Mouse (Mus musculus) gastrocnemius, postnatal 4 days (tissue): ENCODE data around the gene Pkn1. TPM values are rescaled to one million over a fixed set of nuclear protein-coding genes. Genes with fewer than 3 reads are reported as not detected.

Experiments used
- DNase-seq, 2 experiments: peaks; one replicate each; pipeline ENCODE4 v3.0.0; 2021 to 2022; ENCODE audit warnings: low spot score in 2 of 2, mixed read lengths in 2 of 2
- long read RNA-seq, 2 experiments: library from polyadenylated mRNA; stranded (forward); transcript quantifications; one replicate each; pipeline ENCODE4 v2.0.0; 2021
- total RNA-seq, 2 experiments: library from RNA; stranded (reverse); gene quantifications; 2 replicates each; pipeline ENCODE4 v1.2.3; 2021

Gene Pkn1
- total RNA-seq = 10 to 100 TPM; 56.6 to 60.0 TPM
- long read RNA-seq, experiment 1, full-length matches to known transcripts = 34 of 56 reads
- long read RNA-seq, experiment 1, partial matches to known transcripts = 3 of 56 reads
- long read RNA-seq, experiment 1, other reads (novel, unspliced or antisense) = 19 of 56 reads
- long read RNA-seq, experiment 2, full-length matches to known transcripts = 59 of 99 reads
- long read RNA-seq, experiment 2, partial matches to known transcripts = 12 of 99 reads
- long read RNA-seq, experiment 2, other reads (novel, unspliced or antisense) = 28 of 99 reads

DNA sequence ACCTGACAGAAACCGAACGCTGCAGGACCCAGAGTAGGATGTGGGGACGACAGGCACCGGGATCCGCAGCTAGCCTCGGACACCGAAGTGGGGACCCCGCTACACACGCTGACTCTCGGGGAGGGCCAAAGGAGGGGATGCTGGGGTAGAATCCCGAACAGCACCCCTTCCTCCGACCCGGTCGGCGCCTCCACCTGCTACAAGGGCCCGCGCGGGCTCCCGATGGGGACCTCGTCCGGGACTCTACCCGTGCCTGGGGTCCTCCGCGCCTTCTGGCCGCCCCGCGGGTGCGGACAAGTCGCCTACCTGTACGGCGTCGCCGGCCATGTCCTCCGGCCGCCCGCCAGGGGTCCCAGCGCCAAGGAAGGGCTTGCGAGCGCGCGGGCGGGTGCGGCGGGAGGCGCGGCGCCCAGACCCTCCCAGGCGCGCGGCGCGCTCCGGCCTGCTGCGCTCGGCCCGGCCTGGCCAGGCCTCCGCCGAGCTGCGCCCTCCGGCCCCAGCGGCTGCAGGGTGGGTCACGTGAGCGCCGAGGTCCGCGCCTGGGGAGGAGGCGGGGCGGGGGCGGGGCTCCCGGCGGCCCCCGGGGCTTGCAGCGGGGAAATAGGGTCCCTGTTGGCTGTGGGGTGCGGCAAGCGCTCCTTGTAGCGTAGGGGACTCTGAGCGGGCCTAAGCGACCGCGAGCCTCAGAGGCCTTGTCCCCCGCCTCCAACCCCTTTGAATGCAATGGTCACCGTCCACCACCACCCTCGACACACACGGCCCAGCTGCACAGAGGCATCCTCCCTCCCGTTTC is at the start of gene Pkn1:
Gene Pkn1 (minus strand): TSS at position 519 of the 793 bp plus-strand sequence.
- DNase-seq = peak; percentile 70 to 83

DNA sequence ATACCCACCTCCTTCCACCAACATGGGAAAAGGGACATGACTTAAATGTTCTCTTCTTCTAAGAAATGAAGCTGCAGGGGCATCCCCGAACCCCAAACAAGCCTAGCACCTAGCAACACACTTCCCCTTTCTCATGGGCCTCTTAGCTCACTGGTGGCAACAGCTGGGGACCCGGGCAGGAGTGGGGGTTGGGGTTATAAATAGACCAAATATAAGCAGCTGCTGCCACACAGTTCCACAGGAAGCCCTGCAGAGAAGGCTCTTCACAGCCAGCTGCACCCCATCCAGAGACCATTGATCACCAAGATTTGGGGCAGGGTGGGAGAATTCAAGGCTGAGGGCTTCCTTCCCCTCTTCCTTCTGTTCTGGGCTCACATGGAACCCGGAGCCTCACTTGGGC is 49.7 kb upstream of the Pkn1 start:
- DNase-seq = peak in 1 of 2 experiments; percentile 46

DNA sequence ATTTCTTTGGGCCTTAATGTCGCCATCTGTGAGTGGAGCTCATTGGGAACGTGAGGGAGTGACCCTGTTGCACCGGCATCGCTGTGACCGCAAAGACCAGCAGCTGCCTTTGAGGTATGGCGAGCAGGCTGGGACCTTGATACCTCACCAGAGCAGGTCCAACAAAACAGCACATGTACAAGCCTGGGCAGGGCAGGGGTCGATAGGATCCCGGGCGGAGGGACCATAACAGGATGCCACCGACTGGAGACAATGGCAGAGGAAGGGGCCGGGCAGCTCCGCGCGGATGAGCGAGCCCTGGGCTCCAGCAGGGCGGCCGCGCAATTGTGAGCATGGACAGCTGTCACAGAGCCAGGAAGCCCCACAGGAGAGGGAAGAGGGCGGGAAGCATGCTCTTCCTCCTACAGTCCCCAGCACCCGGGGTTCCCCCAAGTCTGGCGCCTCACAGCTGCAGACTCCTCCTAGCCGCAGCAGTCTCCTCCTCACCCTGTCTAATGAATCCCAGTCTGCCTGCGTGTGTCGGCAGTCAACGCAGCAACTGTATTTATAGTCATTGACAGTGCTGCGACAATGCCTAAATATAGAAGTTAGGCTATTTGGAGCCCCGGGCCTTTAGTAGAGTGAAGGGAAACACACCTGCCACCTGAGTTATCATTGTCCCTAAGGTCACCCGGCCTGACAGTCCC is 48.8 kb upstream of the Pkn1 start:
- DNase-seq = peak in 1 of 2 experiments; percentile 70

DNA sequence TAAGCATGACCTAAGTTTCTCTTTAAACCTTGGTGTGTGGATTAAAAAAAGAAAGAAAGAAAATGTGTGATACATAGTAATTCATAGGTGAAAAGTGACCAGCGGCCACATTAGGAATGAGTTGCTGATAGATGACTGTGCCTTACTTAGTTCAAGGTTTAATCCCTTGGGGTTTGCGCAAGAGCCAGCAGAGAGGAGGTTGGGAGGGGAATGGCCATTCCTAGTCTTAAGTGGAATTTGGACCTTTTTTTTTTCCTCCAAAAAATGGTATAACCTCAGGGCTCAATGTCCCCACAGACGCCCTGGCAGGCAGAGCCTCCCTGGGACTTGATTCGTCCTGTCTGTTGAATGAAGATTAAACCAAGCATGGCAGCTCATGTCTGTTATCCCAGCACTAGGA is 45.1 kb upstream of the Pkn1 start:
- no peak for DNase-seq

DNA sequence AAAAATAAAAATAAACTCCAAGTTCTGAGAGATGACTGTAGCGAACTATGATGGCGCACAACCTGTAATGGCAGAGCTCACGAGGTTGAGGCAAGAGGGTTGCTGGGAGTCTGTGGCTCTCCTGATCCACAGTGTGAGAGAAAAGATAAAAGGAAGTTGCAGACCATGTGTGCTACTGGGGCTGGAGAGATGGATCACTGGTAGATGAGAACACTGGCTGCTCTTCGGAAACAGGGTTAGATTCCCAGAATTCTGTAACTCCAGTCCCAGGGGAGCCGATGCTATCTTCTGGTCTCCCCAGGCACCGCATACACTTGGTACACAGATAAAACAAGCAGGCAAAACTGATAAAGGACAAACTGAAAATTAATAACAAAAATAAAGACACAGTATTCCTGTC is 44.0 kb upstream of the Pkn1 start:
- no peak for DNase-seq

DNA sequence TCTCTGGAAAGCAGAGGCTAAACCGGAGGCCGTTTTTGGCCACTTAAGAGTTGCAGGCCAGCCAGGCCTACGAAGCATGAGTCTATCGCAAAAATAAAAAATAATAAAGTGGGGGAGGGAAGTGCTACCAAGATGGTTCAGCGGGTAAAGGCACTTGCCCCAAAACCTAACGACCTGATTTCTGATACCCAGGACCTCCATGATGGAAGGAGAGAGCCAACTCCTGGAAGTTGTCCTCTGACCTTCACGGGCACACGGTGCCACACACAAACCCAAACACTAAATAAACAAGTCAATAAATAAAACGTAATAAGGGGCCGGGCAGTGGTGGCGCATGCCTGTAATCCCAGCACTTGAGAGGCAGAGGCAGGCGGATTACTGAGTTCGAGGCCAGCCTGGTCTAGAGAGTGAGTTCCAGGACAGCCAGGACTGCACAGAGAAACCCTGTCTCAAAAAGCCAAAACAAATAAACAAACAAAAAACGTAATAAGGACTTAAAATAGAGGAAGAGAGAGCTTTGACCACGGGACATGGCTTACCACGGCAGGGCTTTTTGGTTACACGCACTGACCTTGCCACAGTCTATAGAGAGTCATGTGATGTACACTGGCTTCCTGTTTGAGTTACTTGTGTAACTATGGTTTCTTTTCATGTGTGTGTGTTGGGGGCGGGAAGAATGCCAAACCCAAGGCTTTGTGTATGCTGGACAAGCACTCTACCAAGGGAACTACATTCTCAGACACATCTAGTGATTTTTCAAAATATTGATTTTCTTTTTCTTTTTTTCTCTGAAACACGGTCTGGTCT is 43.1 kb upstream of the Pkn1 start:
- DNase-seq = no peak

DNA sequence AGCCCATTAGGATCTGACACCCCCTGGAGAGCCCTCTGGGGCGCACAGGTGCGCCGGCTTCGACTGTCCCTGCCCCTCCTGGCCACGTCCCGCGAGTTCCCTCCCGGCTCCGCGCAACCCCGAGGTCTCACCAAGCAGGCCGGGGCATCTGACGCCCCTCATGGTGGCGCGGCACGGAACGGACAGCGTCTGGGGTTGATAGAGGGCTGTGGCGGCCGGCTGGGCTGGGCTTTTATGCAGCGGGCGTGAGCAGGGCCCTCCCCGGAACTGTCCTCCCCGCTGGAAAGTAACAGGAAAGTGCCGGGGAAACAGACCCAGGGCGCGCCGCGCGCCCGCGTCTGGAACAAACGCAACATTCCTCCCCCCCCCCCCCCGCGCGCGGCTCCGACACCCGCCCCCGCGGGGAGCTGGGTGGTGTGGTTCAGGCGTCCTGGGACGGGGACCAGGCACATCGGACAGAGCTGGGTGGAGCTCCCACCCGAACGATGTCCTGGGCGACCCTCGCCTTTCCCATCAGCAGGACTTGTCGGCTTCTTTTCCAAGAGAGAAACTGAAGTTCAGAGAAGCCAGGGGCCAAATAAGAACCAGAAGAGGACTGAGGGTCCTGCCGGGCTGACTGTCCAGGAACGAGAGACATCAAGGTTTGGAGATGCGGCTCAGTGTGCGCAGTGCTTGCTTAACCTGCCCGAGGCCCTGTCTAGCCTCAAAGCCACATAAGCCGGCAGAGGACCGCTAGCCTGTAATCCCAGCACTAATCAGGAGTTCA is 42.2 kb upstream of the Pkn1 start, which contains the start of gene Adgre5:
Gene Adgre5 (minus strand): TSS at position 351 of the 766 bp plus-strand sequence.
- DNase-seq = peak; percentile 60 to 80

DNA sequence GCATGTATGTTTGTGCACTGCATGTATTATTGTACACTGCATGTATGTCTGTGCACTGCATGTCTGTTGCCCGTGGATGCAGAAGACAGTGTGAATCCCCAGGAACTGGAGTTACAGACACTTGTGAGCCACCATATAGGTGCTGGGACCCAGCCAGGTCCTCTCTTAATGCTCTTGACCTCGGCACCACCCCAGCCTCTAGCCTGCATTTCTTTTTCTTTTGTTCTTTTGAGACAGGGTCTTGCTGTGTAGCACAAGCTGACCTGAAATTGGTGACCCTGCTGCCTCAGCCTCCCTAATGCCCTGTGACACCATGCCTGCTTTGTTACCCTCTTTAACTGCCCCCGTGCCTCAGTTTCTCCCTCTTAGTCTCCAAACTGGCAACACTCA is 41.6 kb upstream of the Pkn1 start:
- DNase-seq = no peak

DNA sequence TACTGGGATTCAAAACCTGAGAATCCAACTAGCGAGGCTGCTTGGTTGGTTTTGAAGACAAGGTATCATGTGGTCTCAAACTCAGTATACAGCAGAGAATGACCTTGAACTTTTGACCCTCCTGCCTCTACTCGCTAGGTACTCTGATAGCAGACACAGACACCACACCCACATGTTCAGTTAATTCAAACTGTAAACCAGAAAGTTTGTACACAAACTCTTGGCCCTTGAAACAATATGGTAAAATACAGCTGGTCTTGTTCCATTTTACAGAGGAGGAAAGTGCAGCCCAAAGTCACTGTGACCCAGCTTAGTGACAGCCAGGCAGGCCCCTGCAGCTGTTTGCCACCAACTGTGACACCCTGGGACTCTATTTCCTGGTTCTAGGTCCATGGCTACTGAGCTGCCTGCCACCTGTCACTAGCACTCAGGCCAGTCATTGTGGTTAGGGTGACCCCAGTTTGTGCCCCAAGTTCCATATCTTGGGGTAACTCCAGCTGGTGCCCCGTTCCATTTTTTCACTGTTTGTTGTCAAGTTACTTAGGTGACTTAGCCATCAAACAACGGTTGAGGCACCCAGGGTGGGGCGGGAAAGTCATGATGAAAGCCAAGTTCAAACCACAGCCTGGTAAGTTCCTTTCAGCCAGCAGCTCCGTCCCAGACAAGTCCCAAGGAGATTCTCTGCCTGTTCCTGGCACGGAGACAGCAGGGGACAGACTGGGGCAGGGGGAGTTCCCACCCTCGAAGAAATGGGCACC is 40.9 kb upstream of the Pkn1 start:
- no peak for DNase-seq

DNA sequence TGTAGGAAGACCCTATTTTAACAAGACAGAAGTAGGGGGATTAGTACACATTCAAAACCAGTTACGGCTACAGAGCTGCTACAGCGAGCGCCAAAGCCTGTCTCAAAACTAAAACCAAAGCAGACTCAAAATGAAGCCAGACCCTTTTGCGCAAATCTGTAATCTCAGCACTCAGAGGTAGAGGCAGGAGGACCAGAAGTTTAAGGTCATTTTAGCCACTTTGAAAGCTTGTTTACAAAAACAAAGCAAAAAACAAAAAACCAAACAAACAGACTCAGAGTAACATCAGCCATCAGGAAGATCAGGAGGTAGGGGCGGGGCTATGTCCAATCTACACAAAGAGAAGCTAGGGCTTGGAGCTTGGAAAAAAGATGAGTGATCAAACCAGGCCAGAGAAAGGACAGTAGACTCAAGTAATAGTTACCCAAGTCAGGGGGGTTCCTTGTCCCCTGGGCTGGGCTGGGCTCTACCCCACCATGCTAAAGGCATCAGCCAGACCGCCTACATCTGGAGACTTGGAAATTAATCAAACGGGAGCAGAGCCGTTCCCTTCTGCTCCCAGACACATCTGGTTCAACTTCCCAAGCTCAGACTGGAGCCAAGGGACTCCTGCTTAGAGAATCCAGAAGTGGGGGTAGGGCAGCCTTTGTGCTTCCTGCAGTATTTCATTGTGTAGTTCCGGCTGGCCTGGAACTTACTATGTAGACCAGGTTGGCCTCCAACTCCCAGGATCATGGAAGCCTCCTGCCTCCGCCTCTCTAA is 40.2 kb upstream of the Pkn1 start:
- DNase-seq = no peak

DNA sequence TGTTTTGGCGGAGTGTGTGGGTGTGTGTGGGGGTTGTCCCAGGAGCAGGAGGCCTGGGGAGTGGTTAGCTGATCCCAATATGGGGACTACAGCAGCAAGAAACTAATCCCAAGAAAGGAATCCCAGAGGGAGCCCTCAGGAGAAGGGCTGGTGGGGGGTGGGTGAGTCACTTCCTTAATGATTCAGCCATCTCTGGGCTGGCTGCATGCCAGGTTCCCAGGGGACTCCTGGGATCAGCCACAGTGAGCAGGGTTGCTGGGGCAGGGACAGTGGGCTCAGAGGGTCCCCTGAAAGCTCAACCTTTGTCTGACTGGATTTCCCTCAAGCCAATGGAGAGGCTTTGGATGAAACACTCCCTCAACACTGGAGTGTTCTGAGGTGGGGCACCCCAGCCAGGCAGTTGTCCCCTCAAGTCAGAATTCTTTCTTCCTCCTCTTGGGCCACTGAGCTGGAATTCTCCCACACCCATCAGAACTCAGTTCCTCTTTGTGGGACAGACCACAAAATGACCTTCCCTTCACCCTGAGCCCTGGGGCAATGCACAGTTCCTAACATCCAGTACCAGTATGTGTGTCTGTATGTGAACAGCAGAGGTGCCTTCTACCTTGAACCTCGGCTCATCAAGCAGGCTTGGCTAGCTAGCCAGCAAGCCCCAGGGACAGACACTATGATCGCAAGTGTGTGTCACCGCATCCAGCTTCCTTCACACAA is 39.0 kb upstream of the Pkn1 start:
- DNase-seq = peak in 1 of 2 experiments; percentile 49

DNA sequence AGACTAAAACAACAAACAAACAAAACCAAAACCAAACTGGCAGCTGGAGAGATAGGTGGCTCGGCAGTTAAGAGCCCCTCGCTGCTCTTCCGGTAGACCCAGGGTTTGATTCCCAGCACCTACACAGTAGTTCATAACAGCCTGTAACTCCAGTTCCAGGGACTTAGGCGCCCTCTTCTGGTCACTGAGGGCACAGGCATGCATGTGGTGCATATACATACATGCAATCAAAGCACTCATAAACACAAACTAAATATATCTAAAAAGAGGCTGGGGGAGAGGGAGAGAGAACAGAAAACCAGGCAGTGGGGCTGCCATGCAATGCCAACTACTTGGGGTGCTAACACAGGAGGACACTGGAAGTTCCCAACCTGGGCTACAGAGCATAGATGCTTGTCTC is 38.4 kb upstream of the Pkn1 start:
- DNase-seq = no peak

DNA sequence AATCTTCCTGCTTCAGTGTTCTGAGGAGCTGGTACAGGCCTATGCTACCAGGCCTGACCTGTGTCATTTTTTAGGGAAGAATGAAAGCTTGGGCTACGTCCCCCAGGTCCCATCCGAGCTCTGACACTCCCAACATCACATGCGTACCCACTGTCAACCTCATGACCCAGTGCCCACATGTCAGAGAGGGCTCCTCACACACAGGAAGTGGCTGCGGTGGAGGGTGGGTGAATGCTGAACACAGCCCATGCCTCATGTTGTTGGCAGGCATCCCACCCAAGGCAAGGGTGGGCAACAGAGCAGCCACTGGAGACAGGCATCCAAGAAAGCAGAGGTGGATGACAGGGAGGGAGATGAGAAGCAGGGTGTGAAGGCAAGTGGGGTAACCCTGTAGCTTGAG is 37.7 kb upstream of the Pkn1 start:
- no peak for DNase-seq

DNA sequence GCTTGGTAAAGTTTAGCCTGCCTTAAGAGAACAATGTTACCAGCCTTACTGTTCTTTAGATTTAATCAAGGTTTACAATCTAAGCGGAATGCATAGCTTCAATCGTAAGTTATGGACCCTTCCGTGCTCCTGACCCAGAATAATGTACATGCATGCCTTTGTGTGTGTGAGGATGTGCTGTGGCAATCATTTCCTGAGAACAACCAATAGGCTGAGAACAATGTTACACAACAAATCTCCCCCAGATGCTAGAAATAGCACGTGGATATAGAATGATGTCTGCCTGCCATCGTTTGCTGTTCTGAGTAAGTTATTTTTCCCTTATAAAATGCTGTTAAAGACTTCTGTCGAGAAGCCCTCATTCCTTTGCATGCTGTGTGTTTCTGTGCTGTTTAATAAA is 33.9 kb upstream of the Pkn1 start:
- DNase-seq = no peak

DNA sequence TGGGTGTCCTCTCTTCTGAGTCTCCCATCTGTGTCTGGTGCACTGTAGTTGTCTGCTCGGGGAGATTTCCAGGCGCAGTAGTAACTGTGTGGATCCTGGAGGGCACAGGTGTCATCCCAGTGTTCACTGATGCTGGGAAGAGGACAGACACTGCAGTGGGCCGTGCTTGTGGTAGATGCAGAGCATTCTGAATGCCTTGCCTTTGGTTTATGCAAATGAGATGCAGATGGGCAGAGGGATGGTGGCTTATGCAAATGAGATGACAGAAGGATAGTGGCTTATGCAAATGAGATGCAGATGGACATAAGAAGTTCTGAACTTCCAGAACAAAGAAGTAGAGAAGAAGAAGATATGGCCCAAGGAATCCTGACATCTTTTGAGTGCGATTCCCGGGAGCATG is 32.9 kb upstream of the Pkn1 start:
- no peak for DNase-seq

DNA sequence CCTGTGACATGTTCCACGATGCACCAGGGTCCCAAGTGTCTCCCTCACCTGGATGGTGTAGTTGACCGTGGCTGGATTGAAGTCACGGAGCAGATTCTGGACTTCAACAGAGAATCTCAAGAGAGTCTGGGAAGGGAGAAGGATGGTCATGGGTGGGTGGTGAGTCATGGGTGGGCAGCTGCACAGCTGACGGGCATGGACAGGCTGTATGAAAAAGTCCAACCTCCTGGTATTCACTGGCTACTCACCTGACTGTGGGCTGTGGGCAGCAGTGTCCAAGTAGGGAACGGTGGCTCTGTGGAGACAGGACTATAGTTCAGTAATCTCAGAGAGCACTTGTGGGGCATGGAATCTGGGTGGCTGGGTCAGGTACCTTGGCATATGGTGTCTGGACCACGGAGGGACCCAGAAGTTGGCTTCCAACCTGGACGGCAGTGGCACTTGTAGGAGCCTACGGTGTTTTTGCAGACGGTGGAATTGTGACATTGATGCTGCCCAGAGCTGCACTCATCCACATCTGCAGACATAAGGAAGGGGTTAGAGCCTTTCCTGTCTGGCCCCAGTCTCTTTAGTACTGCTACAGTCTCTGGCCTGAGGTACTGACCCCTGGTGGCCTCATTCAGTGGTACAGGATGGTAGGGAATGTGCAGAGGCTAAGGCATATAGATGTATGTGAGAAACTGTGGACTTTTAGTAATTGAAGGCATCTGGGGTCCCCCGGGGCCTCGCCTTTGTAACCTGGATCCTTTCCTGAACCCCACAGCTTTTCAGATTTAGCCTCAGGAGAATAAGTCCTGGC is 30.2 kb upstream of the Pkn1 start:
- no peak for DNase-seq

DNA sequence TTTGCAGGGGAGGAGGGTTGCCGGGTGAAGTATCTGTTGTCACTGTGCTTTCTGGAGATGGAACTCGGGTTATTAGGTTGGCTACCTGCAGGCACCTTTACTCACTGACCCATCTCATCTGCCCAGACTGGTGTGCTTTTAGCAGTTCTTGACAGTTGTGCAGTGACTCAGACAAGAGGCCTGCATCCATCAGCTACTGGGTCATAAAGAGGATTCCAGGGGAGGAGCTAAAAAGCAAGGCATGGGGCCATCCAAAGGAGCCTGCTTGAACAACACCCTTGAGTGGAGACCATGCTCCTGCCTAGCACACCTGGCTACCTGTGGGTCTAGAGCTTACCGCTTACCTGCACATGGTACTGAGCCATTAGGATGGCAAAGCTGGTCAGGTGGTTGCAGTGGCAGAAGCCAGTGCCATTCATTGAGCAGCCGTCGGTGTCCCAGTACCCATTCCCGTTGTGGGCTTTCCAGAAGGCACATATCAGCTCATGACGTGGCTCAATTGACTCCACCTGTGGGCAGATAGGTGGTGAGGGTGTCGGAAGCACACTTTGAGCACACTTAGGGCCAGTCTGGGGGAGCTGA is 26.6 kb upstream of the Pkn1 start:
- DNase-seq = no peak
